Mouse (Mus musculus): ENCODE data around the gene Ino80.
A peak's percentile ranks its signal among the peaks of the same experiment; 100 is the strongest.
"Not testable (repeated sequence)": the region's sequence is repeated elsewhere in the genome, so short reads cannot be mapped to it uniquely, and the experiment has no call there.

The Ino80 gene

DNA sequence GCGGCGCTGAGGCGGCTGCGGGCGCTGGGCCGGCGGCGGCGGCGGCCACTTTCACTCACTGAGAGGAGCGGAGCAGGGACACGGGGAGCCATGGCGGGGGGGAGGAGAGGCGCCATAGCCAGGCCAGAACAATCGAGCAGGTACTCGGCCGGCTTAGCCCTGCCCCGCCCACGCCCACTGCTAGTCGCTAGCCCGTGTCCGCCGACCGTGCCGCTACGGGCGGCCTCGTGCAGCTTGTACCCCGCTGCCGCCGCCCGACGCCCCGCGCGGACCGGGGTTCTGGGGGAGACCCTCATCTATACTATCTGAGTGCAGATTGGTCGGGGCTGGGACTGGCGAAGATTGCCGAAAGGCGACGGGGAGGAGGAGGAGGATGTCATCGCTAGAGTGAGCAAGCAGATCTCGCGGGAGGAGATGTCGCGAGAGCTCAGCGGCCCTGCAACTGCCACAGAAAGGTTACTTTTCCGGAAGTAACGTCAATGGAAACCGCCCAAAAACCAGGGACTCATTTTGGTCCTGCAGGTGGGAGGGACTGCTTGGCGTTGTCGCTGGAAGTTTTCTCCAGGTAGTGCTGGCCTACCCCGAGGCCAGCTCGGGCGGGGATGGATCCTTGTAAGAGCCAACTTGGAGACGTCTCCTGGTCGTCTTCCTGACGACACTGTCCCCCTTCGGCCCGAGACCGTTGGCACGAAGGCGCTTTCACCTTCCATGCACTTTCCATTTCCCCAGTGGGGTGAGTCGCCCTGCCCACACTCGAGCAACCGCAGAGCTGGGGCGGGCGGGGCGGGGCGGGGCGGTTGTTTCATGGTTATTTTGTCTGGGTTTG, at the start of gene Ino80:
Ino80 (minus strand) TSS at position 117 of the 826 bp plus-strand sequence.
- DNase-seq, result peak; percentile 100

DNA sequence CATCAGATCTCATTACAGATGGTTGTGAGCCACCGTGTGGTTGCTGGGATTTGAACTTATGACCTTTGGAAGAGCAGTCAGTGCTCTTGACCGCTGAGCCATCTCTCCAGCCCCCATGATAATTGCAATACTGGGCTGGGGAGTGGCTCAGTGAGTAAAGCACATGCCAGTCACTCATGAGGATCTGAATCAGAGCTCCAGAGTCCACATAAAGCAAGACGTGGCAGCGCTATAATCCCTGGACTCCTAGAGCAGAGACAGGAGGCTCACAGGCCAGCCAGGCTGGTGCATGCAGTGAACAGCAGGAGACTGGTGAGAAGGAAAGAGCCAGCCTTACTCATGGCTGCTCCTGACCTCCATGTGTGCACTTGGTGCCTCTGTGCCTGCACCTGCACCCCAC, 47.9 kb upstream of the Ino80 start:
- no peak for DNase-seq

DNA sequence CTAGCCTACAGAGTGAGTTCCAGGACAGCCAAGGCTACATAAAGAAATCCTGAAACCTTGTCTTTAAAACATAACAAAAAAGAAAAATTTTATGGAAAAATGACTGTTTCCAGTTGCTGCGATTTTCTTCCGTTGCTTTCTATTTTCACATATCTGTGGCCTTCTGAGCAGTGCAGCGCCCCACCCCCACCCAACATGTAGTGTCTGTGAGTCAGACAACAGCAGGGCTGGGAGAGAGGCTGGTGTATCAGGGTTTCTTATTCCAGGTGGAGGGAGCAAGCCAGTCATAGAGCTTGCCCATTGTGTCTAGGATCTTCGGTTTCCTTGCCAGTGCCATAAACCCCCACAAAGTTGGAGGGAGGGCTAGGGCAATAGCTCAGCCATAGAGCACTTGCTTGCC, 46.3 kb upstream of the Ino80 start:
- no peak for DNase-seq

DNA sequence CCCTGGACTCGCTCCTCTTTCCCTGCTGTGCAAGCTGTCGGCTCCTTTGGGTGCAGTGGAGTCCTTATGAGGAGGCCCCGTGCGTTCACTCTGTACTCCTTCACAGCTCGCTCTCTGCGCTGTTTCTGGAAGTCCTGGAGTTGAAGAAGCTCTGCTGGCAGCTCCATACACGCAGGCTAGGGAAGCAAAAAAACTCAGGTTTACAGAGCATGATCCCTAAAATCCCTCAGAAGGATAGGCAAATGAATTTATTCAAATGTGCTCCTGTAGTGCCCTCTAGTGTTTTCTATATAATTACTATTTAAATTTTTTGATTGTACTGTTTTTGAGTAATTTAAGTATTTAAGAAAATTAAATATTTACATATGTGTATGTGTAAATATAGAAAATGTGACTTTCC, 43.1 kb upstream of the Ino80 start:
- DNase-seq, result no peak

DNA sequence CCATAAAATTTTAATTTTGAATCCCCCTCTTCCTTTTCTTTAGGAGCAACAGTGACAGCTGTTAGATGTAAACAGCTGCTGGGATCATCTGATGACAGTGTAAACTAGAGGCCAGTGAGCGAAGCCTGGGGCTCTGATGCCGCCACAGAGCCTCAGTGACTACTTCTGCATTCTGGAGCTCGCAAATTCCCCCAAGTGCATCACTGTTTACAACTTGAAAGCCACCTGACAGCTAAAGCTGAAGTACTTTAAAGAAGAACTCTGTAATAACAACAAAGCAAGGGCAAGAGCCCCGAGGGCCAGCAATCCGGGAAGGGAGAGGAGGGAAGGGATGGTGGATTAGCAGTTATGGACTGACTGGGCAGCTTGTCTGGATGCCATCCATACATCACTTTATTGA, 39.3 kb upstream of the Ino80 start:
- no peak for DNase-seq

DNA sequence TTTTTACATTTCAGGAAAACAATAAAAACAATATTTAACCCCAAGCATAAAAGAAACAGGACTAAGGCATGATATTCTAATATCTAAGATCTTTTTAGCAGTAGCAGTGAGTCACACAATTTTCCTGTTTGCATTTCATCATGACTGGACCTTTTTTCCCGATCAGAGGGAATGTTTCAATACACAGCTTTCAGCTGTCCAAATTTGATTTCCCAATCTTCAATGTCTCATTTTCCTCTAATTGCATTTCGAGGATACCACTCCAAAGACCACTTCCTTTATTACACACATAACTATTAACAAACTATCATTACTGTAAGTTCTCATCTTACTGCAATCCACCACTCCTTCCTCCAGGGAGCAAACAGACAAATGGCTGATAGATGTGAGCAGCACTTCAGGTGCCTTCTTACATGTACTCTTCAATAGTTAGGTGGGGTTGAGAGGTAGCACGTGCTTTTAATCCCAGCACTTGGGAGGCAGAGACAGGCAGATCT, 36.6 kb upstream of the Ino80 start:
- no peak for DNase-seq

DNA sequence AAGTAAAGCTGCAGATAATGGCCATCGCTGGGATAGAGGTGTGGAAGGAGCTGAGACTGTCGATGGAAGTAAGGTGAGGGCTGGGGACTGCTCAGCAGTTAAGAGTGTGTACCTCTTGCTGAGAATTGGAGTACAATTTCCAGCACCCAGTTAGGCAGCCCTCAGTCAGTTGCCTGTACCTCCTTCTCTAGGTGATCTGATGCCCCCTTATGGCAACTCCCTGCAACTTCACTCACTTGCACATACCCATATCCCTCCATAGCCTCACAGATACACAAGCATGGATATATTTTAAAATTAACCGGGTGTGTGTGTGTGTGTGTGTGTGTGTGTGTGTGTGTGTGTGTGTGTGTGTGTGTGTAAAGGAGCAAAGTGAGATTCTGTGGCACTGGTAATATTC, 34.8 kb upstream of the Ino80 start:
- DNase-seq, result no peak

DNA sequence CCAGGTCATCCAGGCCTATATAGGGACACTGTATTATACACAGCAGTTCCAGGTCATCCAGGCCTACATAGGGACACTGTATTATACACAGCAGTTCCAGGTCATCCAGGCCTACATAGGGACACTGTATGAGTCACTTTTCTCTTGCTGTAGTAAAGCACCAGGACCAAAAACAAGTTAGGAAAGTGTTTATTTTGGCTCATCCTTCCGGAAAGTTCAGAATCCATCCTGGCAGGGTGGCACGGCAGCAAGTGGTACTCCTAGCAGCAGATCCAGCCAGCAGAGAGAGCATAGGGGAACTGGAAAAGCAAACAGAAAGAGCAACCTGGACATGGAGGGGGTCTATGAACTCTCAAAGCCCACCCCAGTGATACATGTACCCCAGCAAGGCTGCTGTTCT, 33.4 kb upstream of the Ino80 start:
- DNase-seq, result no peak

DNA sequence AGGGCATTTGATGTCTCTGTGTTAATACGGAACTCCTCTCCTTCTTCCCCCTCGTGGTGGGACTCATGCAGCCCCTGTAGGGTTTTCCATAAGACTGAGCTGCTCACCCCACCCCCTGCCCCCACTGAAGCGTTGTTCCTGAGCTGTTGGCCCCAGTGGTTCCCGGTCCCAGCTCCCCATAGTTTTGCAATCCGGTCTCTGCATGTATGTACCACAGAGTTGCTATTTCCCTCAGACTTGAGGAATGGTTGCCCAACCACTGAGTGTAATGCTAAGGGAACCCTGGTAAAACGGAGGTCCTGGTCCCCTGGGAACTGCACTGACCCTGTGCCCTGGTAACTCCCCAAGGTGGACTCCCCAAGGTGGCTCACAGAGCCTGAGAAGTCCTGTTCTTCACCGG, 31.0 kb upstream of the Ino80 start:
- not testable (repeated sequence) for DNase-seq

DNA sequence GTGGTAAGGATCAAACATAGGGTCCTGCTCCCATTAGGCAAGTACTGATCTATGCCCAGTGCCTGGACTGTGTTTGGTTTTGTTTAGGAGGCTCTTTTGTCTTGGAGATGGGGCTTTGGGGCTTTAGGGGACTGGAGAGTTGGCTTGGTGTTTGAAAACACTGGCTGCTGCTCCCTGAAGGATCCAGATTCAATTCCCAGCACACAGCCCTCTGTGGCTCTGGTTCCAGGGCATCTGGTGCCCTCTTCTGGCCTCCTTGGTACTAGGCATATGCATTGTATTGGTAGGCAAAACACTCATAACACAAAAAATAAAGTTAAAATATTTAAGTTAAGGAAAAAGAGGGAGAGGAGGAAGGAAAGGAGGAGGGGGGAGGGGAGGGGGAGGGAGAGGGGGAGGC, 29.6 kb upstream of the Ino80 start:
- peak; percentile 15 for DNase-seq

DNA sequence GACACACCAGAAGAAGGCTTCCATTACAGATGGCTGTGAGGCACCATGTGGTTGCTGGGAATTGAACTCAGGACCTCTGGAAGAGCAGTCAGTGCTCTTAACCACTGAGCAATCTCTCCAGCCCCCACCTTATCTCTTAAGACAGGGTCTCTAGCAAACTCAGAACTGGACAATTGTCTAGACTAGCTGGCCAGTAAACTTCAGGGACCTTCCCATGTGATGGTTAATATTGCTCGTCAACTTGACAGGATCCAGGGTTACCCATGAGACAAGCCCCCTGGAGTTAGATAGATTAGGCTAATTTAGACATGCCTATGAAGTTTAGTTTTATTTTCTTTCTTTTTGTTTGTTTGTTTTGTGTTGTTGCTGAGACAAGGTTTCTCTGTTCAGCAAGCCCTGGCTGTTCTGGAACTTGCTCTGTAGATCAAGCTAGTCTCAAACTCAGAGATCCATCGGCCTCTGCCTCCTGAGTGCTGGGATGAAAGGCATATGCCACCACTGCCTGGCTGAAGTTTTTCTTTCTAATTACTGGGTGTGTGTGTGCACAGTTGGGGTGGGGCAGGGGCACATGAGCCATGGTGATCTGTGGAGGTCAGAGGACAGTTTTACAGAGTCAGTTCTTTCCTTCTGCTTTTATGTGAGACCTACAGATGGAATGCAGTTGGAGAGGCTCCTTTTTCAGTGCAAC, 23.6 kb upstream of the Ino80 start:
- peak; percentile 55 for DNase-seq

DNA sequence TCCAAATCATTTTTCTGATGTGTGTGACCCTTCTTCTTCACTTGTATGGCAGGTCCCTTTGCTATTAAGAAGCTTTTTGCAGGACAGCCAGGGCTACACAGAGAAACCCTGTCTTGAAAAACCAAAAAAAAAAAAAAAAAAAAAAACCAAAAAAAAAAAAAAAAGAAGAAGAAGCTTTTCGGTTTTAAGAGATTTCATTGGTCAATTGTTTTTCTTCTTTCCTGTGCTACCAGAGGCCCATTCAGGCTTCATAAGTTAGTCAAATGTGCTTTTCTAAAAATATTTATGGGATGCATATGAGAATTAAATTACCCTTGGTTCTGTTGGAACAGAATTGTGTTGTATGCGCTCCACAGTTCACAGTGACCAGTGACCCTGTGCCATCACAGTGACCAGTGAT, 21.4 kb upstream of the Ino80 start:
- DNase-seq, result no peak

DNA sequence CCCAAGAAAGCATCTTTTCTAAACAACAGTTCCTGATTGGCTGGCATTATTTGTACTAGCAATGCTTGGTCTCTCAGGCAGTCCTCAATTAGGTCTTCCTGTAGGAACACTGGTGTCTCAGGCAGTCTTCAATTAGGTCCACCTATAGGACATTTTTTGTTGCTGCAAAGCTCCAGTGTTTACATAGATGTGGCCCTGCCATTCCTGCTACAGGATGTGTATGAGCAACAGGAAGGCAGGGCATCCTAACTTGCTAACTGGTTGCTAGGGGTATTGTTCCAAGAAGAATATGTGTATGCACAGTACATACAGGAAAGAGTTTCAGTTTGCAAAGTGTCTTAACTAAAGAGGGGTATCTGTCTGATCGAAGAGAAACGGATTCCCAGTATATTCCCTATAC, 18.6 kb upstream of the Ino80 start:
- DNase-seq, result peak; percentile 61

DNA sequence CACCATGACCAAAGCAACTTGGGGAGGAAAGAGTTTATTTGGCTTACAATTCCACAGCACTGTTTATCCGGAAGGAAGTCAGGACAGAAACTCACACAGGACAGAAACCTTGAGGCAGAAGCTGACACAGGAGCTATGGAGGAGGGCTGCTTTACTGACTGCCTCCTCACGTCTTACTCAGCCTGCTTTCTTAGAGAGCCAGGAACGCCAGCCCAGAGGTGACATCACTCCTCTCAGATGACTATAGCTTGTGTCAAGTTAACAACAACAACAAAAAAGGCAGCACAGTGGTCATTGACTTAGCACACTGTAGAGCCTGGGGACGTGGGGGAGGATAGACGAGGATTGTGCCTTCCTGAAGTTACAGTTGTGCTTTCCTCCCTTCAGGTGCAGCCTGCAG, 14.5 kb upstream of the Ino80 start:
- peak; percentile 37 for DNase-seq

DNA sequence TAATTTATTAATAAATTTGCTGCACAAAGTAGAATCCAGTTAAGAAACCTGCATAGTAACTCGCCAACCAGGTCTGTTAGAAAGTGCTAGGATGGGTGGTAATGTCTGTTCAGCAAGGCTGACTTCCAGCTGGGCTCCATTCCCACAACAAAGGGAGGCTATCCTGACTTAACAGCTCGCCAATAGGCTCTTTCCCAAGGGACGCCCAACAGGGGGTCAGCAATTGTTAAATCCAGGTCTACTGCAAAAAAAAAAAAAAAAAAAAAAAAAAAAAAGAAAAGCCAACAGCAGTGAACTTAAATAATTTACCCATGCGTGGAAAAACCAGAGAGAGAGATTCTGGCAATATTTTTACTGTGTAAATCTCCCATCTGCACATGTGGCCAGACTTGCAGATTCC, 9.0 kb upstream of the Ino80 start:
- no peak for DNase-seq

DNA sequence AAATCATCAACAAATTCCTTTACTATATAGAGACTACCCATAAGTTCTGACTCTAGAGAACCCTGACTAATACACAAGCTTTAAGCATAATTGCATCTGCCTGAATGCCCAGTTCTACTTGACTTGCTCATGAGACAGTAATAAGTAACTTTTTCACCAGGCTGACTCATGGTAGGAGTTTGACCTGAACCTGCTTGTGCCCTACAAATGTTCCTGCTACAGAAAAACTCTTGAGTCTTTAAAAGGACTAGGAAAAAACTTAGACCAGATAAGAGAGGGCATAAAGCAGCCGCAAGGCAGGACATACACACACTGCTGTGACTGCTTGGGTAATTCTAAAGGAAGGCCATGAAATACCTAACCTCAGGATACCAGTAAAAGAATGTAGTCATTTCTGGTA, 4.8 kb upstream of the Ino80 start:
- no peak for DNase-seq

DNA sequence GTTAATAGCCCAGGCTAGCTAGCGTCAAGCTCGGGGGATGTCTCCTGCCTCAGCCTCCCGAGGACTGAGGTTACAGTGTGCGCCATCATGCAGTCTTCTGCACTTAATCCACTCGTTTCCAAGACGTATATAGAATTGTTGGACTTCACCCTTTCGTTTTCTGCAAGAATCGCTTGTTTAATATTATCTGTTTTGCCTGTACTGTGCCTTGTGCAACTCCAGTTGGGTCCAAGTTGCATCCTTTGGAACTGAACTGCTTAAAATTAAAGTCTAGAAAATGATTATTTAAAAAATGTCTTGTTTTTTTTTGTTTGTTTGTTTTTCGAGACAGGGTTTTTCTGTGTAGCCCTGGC, 886 bp upstream of the Ino80 start:
- DNase-seq, result no peak

DNA sequence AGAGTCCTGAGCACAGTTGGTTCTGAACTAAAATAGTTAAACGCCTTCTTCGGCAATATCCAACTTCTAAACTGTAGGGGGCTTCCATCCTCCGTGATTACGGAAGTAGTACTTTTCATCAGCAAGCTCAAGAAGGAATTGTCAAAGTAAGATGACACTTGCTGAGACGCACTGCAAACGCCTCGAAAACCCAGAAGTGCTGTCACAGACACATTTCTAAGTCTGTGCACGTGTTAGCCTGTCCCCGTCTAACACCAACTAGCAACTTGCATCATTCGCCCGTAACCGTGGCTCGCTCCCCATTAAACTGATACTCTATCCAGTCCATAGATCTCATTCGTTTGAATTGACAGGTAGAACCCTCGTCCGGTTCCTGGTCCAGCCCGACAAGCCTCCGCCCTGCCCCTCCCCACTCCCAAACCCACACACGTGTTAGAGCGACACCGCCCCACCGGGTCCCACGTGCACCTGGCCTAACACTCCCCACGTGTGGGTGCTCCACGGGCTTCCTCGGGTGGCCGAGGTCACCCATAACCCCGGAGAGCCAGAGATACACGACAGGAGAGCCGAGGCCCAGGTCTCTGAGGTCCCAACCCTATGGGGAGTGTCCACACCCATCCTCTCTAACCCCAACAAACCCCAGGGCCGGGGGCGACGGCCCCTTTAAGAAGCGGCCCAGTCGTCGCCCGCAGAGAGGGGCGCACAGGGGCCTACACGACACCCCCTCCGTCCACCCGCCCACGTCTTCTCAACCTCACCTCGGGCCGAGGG, 681 bp downstream of the Ino80 start:
- peak; percentile 99 for DNase-seq

DNA sequence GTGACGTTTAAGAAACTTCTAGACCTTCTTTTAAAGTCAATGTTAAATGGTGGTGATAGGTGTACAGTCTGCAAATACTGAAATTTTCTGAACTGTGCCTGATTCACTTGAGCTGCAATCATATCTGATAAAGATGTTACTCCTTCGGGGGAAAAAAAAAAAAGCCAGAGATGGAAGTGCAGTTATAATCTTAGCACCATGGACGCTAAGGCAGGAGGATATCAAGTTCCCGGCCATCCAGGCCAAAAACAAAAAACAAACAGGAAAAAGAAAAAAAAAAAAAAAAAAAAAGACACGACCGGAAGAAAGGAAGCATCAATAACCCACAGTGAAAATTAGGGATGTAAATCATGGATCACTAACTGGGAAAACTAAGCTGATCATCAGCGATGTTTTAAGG, 1.3 kb downstream of the Ino80 start:
- no peak for DNase-seq

DNA sequence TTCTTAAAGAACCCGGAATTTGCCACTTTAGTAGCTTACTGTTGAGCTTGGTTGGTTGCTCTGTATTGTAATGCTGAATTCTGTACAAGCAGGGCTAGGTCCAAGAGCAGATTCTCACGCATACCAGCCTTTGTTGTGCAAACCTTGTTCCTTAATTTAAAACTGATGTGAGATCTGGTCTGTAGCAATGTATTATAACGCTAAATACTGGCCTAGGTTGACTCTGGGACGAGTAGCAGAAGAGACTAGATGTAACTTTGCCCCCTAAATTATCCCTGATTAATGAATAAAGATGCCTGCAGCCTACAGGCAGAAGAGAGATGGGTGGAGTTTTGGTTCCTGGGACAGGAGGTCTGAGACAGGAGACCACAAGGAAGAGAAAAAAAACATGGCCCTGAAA, 13.5 kb downstream of the Ino80 start:
- DNase-seq, result no peak

DNA sequence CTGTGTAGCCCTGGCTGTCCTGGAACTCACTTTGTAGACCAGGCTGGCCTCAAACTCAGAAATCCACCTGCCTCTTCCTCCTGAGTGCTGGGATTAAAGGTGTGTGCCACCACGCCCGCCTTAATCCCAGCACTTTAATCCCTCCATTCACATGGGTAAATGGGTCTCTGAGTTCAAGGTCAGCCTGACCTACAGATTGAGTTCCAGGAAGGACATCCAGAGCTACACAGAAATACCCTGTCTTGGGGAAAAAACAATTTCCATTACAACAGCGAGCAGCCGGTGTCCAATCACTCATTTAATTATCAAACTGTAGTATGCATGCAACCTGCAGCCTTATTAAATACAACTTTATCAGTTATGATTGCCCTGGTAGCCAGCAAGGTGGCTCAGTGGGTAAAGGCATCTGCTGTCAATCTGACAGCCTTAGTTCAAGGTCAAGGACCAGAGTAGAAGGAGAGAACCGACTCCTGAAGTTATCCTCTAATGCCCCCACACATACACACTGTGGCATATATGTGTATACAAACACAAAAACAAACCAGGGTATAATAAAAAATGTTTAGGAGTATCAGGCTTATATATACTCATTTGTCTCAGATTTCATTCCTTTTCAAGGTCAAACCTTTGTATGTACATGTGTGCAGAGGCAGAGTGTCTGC, 14.2 kb downstream of the Ino80 start:
- no peak for DNase-seq

DNA sequence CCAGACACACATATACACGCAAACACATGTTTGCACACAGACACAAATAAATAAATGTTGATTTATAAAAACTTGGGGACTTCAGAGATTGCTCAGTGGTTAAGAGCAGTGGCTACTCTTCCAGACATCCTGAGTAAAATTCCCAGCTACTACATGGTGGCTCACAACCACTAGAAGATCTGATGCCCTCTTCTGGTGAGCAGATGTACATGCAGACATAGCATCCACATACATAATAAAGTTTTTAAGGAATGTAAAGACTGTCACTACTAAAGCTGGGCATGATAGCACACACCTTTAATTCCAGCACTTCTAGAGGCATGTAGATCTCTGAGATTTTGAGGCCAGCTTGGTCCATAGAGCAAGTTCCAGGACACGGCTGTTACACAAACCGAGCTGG, 16.5 kb downstream of the Ino80 start:
- DNase-seq, result no peak

DNA sequence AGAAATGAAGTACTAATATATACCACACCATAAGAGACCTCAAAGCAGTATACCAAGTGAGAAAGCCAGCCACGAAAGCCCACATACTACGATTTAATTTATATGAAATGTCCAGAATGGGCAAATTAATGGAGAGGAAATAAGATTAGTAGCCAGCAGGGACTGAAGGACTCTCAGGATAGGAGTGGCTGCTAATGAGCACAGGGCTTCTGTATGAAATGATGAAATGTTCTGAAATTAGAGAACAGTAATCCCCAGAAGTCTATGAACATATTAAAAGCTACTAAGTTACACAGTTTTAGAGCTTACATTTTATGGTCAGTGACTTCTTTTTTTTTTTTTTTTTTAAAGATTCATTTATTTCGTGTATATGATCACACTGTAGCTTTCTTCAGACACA, 22.9 kb downstream of the Ino80 start:
- DNase-seq, result no peak

Data from heart, adult 11 months (tissue).